Mouse (Mus musculus) midbrain, postnatal 0 days (tissue): Measurements from ENCODE around the gene Krtap4-13. TPM values are rescaled to one million over a fixed set of nuclear protein-coding genes. Genes with fewer than 3 reads are reported as not detected.
A peak's percentile ranks its signal among the peaks of the same experiment; 100 is the strongest.
"Not testable (repeated sequence)": the region's sequence is repeated elsewhere in the genome, so short reads cannot be mapped to it uniquely, and the experiment has no call there.

Experiments
- ATAC-seq: fragments of 200-750 bp; cut with Nextera tagmentation; 2 replicates; pipeline ENCODE4 v1.8.0; 2017; ENCODE audit warnings: moderate number of reproducible peaks, mild to moderate bottlenecking, moderate TSS enrichment, moderate library complexity; ENCODE audit not compliant: low FRiP score
- DNase-seq: peaks from one replicate; pipeline ENCODE4 v3.0.0-alpha.2; 2015; ENCODE audit warnings: low spot score
- H3K27ac ChIP-seq: fragments of 300-500 bp; sonication (generic); 2 replicates; pipeline ENCODE4 v1.5.1; 2014; ENCODE audit warnings: low read depth, mild to moderate bottlenecking, low read length, mixed read lengths
- H3K27me3 ChIP-seq: fragments of 300-500 bp; sonication (generic); 2 replicates; pipeline ENCODE4 v1.6.1; 2014; ENCODE audit warnings: low read length, control low read depth, mixed read lengths; ENCODE audit not compliant: insufficient read depth
- H3K36me3 ChIP-seq: fragments of 300-500 bp; sonication (generic); 2 replicates; pipeline ENCODE4 v1.6.1; 2014; ENCODE audit warnings: low read length, control low read depth, mixed read lengths; ENCODE audit not compliant: insufficient read depth
- H3K4me1 ChIP-seq: fragments of 300-500 bp; sonication (generic); 2 replicates; pipeline ENCODE4 v1.6.1; 2014; ENCODE audit warnings: mild to moderate bottlenecking, control low read depth, antibody characterized with exemption, low read length, mixed read lengths; ENCODE audit not compliant: insufficient read depth
- H3K4me2 ChIP-seq: fragments of 300-500 bp; sonication (generic); 2 replicates; pipeline ENCODE4 v1.6.1; 2014; ENCODE audit warnings: low read depth, mild to moderate bottlenecking, low read length, mixed read lengths; ENCODE audit not compliant: poor library complexity, severe bottlenecking
- H3K4me3 ChIP-seq: fragments of 300-500 bp; sonication (generic); 2 replicates; pipeline ENCODE4 v1.5.1; 2014; ENCODE audit warnings: low read depth, mild to moderate bottlenecking, low read length, moderate library complexity
- H3K9ac ChIP-seq: fragments of 300-500 bp; sonication (generic); replicated peaks from 2 replicates; pipeline ENCODE4 v1.6.1; 2014; ENCODE audit warnings: mild to moderate bottlenecking, low read length, moderate library complexity, mixed read lengths; ENCODE audit not compliant: poor library complexity, severe bottlenecking
- H3K9me3 ChIP-seq: fragments of 300-500 bp; sonication (generic); 2 replicates; pipeline ENCODE4 v1.6.1; 2016; ENCODE audit warnings: low read length, control low read depth
- CTCF ChIP-seq: IDR thresholded peaks from 2 replicates; pipeline ENCODE4 v1.5.1; 2016; ENCODE audit warnings: antibody characterized with exemption, mild to moderate bottlenecking
- WGBS: fragments of 180-500 bp; shearing (Covaris S2); extraction: QIAGEN DNeasy Blood & Tissue Kit; methylation state at CpG from one replicate; pipeline ENCODE4 v1.1.7; 2014; 5-methylcytosine and 5-hydroxymethylcytosine counted together
- polyA plus RNA-seq: library from polyadenylated mRNA; unstranded; fragments of >200 nt; fragmentation: Nextera tagmentation; extraction: Ambion mirVana; gene quantifications from 2 replicates; pipeline ENCODE4 v1.2.1, GENCODE M21; 2015
- total RNA-seq: library from RNA; depleted of rRNA; stranded (reverse); fragments of >200 nt; gene quantifications from 2 replicates; pipeline ENCODE4 v1.2.3, GENCODE M21; 2014; rRNA removed

The Krtap4-13 gene
- total RNA-seq (not detected in 2 replicates), polyA plus RNA-seq (not detected in 2 replicates)

DNA sequence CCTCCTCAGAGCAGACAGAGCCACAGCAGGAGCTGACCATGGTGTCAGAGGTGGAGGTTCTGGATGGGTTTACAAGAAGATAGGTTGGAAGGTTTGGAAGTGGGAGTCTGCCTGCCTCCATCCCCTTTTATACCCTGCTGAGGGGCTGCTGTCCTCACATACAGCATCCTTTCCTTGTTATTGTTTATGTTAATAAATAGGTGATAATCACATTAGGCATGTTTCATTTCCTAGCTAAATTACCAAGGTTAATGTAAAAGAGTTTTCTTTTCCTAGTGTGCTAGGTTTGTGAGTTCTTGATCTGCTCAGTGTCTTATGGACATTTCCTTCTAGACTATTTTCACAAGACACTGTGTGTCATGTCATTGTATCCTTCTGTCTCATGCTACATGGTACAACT lies at the start of gene Krtap4-13:
Gene Krtap4-13 (minus strand): TSS at position 101 of the 400 bp plus-strand sequence.
- H3K27me3 ChIP-seq, DNase-seq, H3K27ac ChIP-seq, H3K9me3 ChIP-seq, H3K9ac ChIP-seq, ATAC-seq, H3K4me3 ChIP-seq, H3K36me3 ChIP-seq, H3K4me2 ChIP-seq, H3K4me1 ChIP-seq: not testable (repeated sequence)

DNA sequence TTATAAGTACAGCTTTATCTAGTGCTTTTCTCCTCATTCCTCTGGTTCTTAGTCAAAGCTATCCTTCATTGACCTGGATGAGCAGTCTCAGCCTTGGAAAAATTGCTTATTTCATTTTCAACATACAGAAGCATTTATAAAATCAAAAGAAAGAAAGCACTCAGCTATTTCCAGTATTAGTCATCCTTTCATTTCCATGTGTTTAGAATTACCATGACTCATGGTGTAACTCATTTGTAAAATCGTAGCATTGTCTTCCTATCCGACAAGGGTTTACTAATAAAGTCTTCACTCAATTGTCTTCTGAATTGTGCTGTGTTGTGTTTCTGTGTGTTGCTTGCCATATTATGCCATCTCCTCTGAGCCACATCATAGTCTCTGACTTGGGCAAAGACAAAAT lies 49.1 kb upstream of the Krtap4-13 start:
- no peak for ATAC-seq
- Histone ChIP-seq H3K27me3 (no peaks in the 10 kb centered on the region), H3K36me3 (no peaks in the 10 kb centered on the region), H3K9ac (no peak overlapping the region), H3K4me1 (no peaks in the 10 kb centered on the region), H3K4me3 (no peak overlapping the region), H3K27ac (no peak overlapping the region), H3K4me2 (no peak overlapping the region), H3K9me3 (no peaks in the 10 kb centered on the region)
- no peak for DNase-seq
- no peak for TF ChIP-seq CTCF
- 73% methylated on average over 2 of the region's 2 CpGs for WGBS

DNA sequence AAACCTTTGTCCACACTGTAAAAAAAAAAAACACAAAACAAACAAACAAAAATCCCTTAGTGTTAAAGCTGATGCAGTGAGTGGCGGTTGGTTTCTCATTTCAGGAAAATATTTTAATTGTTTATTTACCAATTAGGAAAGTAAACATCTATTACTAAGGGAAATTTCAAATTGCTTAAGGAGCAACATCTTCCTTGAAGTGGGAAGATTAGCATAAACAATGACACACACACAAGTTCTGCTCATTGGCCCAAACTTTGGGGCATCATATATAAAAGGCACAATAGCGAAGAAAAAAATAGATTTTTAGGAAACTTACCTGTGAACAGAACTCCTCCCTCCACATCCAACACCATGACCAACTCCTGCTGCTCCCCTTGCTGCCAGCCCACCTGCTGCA lies 47.9 kb upstream of the Krtap4-13 start, which contains the start of gene Gm11568:
Gene Gm11568 (plus strand): TSS at position 301 of the 400 bp plus-strand sequence.
- ATAC-seq (no peak), DNase-seq (no peak)
- Histone ChIP-seq H3K4me1 (no peaks in the 10 kb centered on the region), H3K9ac (no peak within 1 kb of the TSS), H3K27ac (no peak within 1 kb of the TSS), H3K27me3 (no peaks in the 10 kb centered on the region), H3K36me3 (no peaks in the 10 kb centered on the region), H3K4me3 (no peak within 1 kb of the TSS), H3K4me2 (no peak within 1 kb of the TSS), H3K9me3 (no peaks in the 10 kb centered on the region)
- TF ChIP-seq CTCF, result no peak
- 88% methylated on average over 2 of the region's 2 CpGs for WGBS

DNA sequence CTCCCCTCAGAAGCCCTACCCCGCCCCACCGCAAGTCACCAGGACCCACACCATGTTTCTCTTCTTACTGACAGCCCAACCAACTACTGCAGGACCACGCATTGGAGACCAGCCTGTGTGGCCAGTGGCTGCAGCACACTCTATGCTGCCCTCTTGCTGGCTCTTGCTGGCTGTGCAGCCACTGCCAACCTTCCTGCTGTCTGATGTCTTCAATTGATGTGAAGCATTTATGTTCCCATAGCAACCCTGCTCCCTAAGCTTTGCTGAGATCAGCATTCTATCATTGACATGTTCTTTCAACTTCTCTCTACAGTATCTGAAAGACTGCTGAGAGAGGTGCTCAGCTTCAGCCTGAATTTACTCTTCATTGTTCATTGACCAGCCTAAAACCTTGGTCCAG lies 44.4 kb upstream of the Krtap4-13 start:
- H3K27ac ChIP-seq, result no peak overlapping the region
- no peaks in the 10 kb centered on the region for H3K4me1 ChIP-seq
- ATAC-seq (0 out of 2 replicates have a peak, but pooled peaks have one; percentile 23), DNase-seq (peak; percentile 65)
- H3K27me3 ChIP-seq, result no peaks in the 10 kb centered on the region
- no peak overlapping the region for H3K4me2 ChIP-seq
- no peak overlapping the region for H3K9ac ChIP-seq
- H3K36me3 ChIP-seq, result no peaks in the 10 kb centered on the region
- WGBS, result 54% methylated on average over 3 of the region's 3 CpGs
- H3K4me3 ChIP-seq, result no peak overlapping the region
- H3K9me3 ChIP-seq, result no peaks in the 10 kb centered on the region
- peak; percentile 77 for TF ChIP-seq CTCF

DNA sequence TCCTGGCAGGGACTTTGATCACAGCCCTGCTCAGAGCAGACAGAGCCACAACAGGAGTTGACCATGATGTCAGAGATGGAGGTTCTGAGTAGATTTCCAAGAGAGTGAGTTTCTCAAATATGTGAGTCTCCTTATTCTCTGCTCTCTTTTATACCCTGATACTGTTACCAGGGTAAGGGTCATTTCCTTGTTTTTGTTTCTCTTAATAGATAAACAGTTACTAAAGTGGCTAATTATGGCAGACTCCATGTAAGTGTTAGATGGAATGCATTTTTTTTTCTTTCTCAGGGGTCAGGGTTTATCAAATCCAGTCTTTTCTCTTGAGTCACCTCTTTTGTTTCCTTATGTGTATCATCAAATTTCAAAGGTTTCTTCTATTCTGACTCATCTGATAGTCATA lies 41.8 kb upstream of the Krtap4-13 start, which contains the start of gene Krtap4-16:
Gene Krtap4-16 (minus strand): TSS at position 101 of the 400 bp plus-strand sequence.
- Histone ChIP-seq H3K4me1 (no peaks in the 10 kb centered on the region), H3K9me3 (no peaks in the 10 kb centered on the region), H3K27ac (no peak within 1 kb of the TSS), H3K4me3 (no peak within 1 kb of the TSS), H3K9ac (no peak within 1 kb of the TSS), H3K36me3 (no peaks in the 10 kb centered on the region), H3K27me3 (no peaks in the 10 kb centered on the region), H3K4me2 (no peak within 1 kb of the TSS)
- TF ChIP-seq CTCF, result no peak
- no peak for ATAC-seq
- DNase-seq, result no peak

DNA sequence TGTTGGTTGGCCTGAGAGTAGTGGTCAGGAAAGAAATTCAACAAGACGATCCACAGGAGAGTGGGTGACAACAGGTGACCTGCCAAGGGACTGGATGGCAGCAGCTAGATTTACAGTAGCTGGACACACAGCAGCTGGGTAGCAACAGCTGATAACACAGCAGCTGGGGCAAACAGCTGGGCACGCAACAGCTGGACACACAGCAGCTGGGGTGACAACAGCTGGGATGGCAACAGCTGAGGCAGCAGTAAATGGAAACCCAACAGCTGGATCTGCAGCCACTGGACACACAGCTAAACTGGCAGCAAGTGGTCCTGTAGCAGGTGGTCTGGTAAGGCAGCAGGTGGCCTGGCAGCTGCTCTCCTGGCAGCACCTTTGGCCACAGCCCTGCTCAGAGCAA lies 37.1 kb upstream of the Krtap4-13 start:
- 98% methylated on average over 2 of the region's 2 CpGs for WGBS
- Histone ChIP-seq H3K9ac (no peak overlapping the region), H3K27ac (no peak overlapping the region)

More for the DNA sequence above, 37.1 kb upstream of the Krtap4-13 start:
- H3K9me3 ChIP-seq, result no peaks in the 10 kb centered on the region
- H3K4me1 ChIP-seq, result no peaks in the 10 kb centered on the region
- no peak for TF ChIP-seq CTCF
- H3K4me2 ChIP-seq, result no peak overlapping the region
- DNase-seq (no peak), ATAC-seq (no peak)
- H3K27me3 ChIP-seq, result no peaks in the 10 kb centered on the region
- H3K36me3 ChIP-seq, result no peaks in the 10 kb centered on the region
- H3K4me3 ChIP-seq, result no peak overlapping the region
